Mouse (Mus musculus) lung, embryonic 14.5 days (tissue): ENCODE data around the gene Gm36079. TPM values are rescaled to one million over a fixed set of nuclear protein-coding genes. Genes with fewer than 3 reads are reported as not detected.
A peak's percentile ranks its signal among the peaks of the same experiment; 100 is the strongest.
"Not testable (repeated sequence)": the region's sequence is repeated elsewhere in the genome, so short reads cannot be mapped to it uniquely, and the experiment has no call there.

Experiments
- ATAC-seq: fragments of 200-750 bp; cut with Nextera tagmentation; 2 replicates; pipeline ENCODE4 v1.8.0; 2017; ENCODE audit warnings: mild to moderate bottlenecking, moderate TSS enrichment, moderate library complexity; ENCODE audit not compliant: insufficient read depth
- DNase-seq: peaks from one replicate; pipeline ENCODE4 v3.0.0-alpha.2; 2015
- H3K27ac ChIP-seq: fragments of 300-500 bp; sonication (generic); 2 replicates; pipeline ENCODE4 v1.5.1; 2014; ENCODE audit warnings: low read depth, mild to moderate bottlenecking, moderate library complexity
- H3K27me3 ChIP-seq: fragments of 300-500 bp; sonication (generic); 2 replicates; pipeline ENCODE4 v1.6.1; 2014; ENCODE audit warnings: low read length, control low read depth; ENCODE audit not compliant: insufficient read depth
- H3K36me3 ChIP-seq: fragments of 300-500 bp; sonication (generic); 2 replicates; pipeline ENCODE4 v1.6.1; 2014; ENCODE audit warnings: control low read depth; ENCODE audit not compliant: insufficient read depth
- H3K4me1 ChIP-seq: fragments of 300-500 bp; sonication (generic); 2 replicates; pipeline ENCODE4 v1.6.1; 2014; ENCODE audit warnings: antibody characterized with exemption, control low read depth; ENCODE audit not compliant: insufficient read depth
- H3K4me2 ChIP-seq: fragments of 300-500 bp; sonication (generic); 2 replicates; pipeline ENCODE4 v1.6.1; 2014; ENCODE audit warnings: mild to moderate bottlenecking
- H3K4me3 ChIP-seq: fragments of 300-500 bp; sonication (generic); 2 replicates; pipeline ENCODE4 v1.5.1; 2014; ENCODE audit warnings: low read depth, low read length
- H3K9ac ChIP-seq: fragments of 300-500 bp; sonication (generic); 2 replicates; pipeline ENCODE4 v1.6.1; 2014
- H3K9me3 ChIP-seq: fragments of 300-500 bp; sonication (generic); 2 replicates; pipeline ENCODE4 v1.6.1; 2016; ENCODE audit warnings: low read depth, low read length, control low read depth
- CTCF ChIP-seq: IDR thresholded peaks from 2 replicates; pipeline ENCODE4 v1.5.1; 2016; ENCODE audit warnings: antibody characterized with exemption, low read depth
- WGBS: fragments of 180-500 bp; shearing (Covaris S2); extraction: QIAGEN DNeasy Blood & Tissue Kit; methylation state at CpG from one replicate; pipeline ENCODE4 v1.1.7; 2014; 5-methylcytosine and 5-hydroxymethylcytosine counted together
- polyA plus RNA-seq: library from polyadenylated mRNA; unstranded; fragments of >200 nt; fragmentation: Nextera tagmentation; extraction: Ambion mirVana; gene quantifications from 2 replicates; pipeline ENCODE4 v1.2.1, GENCODE M21; 2014

Gm36079 gene
- polyA plus RNA-seq, 1 experiment from 2014 or later = not detected

DNA sequence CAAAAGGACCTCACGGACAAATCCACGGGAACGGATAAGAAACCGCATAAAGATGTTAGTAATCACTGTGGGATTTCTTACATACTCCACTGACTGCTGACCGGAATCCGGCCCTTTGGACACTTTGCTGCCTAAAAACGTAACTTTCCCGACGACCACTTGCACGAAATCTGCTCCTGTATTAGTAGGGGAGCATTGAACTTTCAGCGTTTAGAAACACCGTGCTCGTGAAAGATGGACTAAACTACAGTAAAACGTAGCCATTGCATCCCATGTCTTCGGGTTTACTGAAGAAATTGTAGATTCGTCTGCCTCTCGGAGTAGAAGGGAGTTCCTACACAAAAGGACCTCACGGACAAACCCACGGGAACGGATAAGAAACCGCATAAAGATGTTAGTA, 1.8 kb downstream of the Gm36079 start:
- not testable (repeated sequence) for ATAC-seq, H3K27ac ChIP-seq

DNA sequence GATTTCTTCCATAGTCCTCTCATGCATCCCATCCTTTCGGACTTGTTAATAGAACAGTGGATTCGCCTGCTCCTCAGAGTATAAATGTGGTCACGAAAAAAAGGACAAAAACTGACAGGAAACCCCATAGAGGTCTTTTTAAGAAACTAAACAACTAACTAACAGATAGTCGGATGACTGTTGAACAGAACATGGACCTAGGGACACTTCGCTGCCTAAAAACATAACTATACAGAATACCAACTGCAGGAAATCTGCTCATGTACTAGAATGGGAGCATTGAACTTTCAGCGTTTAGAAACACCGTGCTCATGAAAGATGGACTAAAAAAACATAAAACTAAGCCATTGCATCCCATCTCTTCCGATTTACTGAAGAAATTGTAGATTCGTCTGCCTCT, 2.2 kb downstream of the Gm36079 start:
- not testable (repeated sequence) for ATAC-seq, H3K4me2 ChIP-seq, H3K9ac ChIP-seq, H3K4me3 ChIP-seq, H3K4me1 ChIP-seq, H3K36me3 ChIP-seq, H3K9me3 ChIP-seq, DNase-seq, H3K27ac ChIP-seq
- H3K27me3 ChIP-seq = peaks cover 14% of the 10 kb centered on the region; the same call in 1 of the 2 replicates
- 16% methylated on average over 9 of the region's 9 CpGs for WGBS

More for the DNA sequence above, 1.8 kb downstream of the Gm36079 start:
- not testable (repeated sequence) for H3K36me3 ChIP-seq, H3K9me3 ChIP-seq, H3K4me1 ChIP-seq, H3K4me3 ChIP-seq, H3K4me2 ChIP-seq, H3K9ac ChIP-seq, DNase-seq
- WGBS = 3% methylated on average over 19 of the region's 21 CpGs
- H3K27me3 ChIP-seq = peaks cover 14% of the 10 kb centered on the region; the same call in 1 of the 2 replicates

DNA sequence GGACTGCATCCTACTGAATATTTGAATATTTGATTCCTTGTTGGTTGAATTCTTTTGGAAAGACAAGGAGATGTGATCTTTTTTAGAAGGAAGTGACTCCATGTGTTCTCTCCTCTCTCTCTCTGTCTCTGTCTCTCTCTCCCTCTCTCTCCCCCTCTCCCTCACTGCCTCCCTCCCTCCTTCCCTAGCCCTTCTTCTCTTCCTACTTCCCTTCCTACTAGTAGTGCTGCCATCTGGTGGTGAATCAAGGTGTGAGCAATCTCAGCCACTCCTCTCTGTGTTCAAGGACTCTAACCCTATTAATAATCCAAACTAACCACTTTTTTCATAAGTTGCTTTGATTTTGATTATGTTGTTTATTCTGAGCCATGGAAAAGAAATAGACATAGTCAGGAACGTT, 5.3 kb downstream of the Gm36079 start:
- H3K27me3 ChIP-seq = peaks cover 14% of the 10 kb centered on the region; the same call in 1 of the 2 replicates
- not testable (repeated sequence) for H3K4me1 ChIP-seq, ATAC-seq, H3K4me2 ChIP-seq, H3K9ac ChIP-seq, H3K27ac ChIP-seq, H3K36me3 ChIP-seq, H3K9me3 ChIP-seq, H3K4me3 ChIP-seq
- DNase-seq = peak; percentile 31
- TF ChIP-seq CTCF = peak; percentile 47
- WGBS = no CpG with 5 or more reads among the region's 1 CpGs

- H3K27ac ChIP-seq, ATAC-seq, H3K9ac ChIP-seq, H3K36me3 ChIP-seq, DNase-seq, H3K4me1 ChIP-seq, H3K4me3 ChIP-seq, H3K27me3 ChIP-seq, H3K4me2 ChIP-seq, H3K9me3 ChIP-seq: not testable (repeated sequence)
- WGBS = 5% methylated on average over 6 of the region's 32 CpGs
Observed at GRCm38 (mm10) chr13:120015348-120016007, 11.3 kb downstream of the Gm36079 start.

- H3K27me3 ChIP-seq, ATAC-seq, H3K4me1 ChIP-seq, DNase-seq, H3K9me3 ChIP-seq, H3K4me2 ChIP-seq, H3K4me3 ChIP-seq, H3K36me3 ChIP-seq, H3K27ac ChIP-seq, H3K9ac ChIP-seq: not testable (repeated sequence)
- WGBS = no CpG with 5 or more reads among the region's 2 CpGs
Observed at GRCm38 (mm10) chr13:120013962-120014361, 12.8 kb downstream of the Gm36079 start.

DNA sequence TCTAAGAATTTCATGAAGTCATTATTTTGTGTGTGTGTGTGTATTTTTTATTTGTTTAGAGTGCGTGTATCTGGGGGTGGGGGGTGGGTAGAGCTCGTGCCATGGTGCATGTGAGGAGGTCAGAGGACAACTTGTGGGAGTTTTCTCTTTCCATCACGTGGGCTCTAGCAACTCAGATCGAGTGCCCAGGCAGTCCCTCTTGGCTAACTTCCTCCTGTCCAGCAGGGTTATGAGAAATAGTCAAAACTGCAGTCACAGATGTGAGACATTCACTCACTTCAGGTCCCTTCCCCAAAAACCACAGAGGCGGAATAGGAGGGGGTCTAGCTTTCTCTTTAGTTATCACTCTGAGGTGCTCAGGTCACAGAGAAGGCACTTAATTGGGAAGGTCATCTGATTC, 13.3 kb downstream of the Gm36079 start:
- H3K4me3 ChIP-seq, H3K36me3 ChIP-seq, ATAC-seq, DNase-seq, H3K4me1 ChIP-seq, H3K4me2 ChIP-seq, H3K27ac ChIP-seq, H3K9ac ChIP-seq, H3K27me3 ChIP-seq, H3K9me3 ChIP-seq: not testable (repeated sequence)
- WGBS = no CpG with 5 or more reads among the region's 5 CpGs

DNA sequence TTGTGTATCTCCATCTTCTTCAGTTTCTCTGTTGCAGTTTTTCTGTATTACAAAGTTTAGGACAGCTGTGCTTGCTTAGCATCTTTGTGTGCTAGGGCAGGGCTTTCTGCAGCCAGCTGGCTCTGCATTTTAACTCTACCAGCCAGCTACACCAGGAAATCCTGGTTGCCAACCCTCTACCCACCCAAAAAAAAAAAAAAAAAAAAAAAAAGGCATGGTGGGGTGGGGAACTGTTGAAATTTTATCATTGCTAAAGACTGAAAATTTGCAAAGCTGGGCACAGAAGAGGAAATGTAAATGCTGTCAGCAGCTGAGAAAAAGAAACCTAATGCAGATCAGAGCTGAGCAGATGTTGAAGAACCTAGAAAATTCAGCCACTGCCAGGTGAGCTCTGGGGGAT, 16.7 kb downstream of the Gm36079 start:
- not testable (repeated sequence) for ATAC-seq, H3K36me3 ChIP-seq, H3K9me3 ChIP-seq, H3K4me2 ChIP-seq, DNase-seq, H3K27ac ChIP-seq, H3K9ac ChIP-seq, H3K4me3 ChIP-seq, H3K27me3 ChIP-seq, H3K4me1 ChIP-seq

- WGBS = no CpG with 5 or more reads among the region's 4 CpGs
- H3K4me3 ChIP-seq = not testable (repeated sequence)
Observed at GRCm38 (mm10) chr13:119999215-119999614, 27.6 kb downstream of the Gm36079 start.

GRCm38 (mm10) chr13:119998442-119999086, 28.2 kb downstream of the Gm36079 start:
- H3K9me3 ChIP-seq, H3K9ac ChIP-seq, H3K27ac ChIP-seq, H3K36me3 ChIP-seq, H3K27me3 ChIP-seq, H3K4me1 ChIP-seq, H3K4me3 ChIP-seq, DNase-seq, H3K4me2 ChIP-seq: not testable (repeated sequence)
- peak; percentile 95 for ATAC-seq
- WGBS = no CpG with 5 or more reads among the region's 22 CpGs

More at GRCm38 (mm10) chr13:119999215-119999614, 27.6 kb downstream of the Gm36079 start:
- H3K9ac ChIP-seq, DNase-seq, H3K36me3 ChIP-seq, H3K9me3 ChIP-seq, ATAC-seq, H3K4me1 ChIP-seq, H3K4me2 ChIP-seq, H3K27ac ChIP-seq, H3K27me3 ChIP-seq: not testable (repeated sequence)

DNA sequence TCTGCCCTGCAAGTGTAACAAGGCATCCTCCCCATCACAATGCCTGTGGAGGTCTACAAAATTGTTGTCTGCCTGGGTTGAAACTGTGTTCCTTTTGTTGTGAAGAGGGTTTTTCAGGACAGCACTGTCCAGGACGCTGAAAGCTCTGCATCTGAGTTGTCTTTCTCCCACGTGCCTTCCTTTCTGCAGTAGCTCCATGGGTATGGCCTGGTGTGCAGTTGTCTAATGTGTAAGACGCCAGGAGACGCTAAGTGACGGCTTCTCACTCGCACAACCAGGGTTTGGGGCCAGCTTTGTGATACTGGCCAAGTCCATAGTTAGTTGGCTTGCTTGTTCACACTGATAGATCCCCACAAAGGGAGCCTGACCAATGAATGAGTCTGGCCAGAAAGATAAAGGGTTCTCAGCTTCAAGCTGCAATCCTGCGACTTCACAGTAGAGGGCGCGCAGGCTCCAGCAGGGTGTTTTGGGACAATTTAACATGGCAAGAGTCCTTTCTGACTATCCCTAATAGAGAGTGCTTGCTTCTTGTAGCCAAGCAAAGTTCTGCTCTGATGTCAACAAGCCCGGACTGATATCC, 34.8 kb downstream of the Gm36079 start:
- not testable (repeated sequence) for H3K4me2 ChIP-seq, H3K27me3 ChIP-seq, H3K27ac ChIP-seq, H3K9me3 ChIP-seq, H3K4me3 ChIP-seq, H3K4me1 ChIP-seq, ATAC-seq, H3K36me3 ChIP-seq, H3K9ac ChIP-seq, DNase-seq
- no CpG with 5 or more reads among the region's 10 CpGs for WGBS
